Mouse (Mus musculus) cerebellum, adult 11-12 months (tissue): ENCODE results near the gene Olfr106-ps.

Source experiments
- DNase-seq: peaks from one replicate; pipeline ENCODE4 v3.0.0; 2022

Gene Olfr106-ps

GRCm38 (mm10) chr17:37390093-37390492, at the start of gene Olfr106-ps:
Gene Olfr106-ps (plus strand): TSS chr17:37390393.
- no peak for DNase-seq

GRCm38 (mm10) chr17:37359282-37359681, 30.9 kb upstream of the Olfr106-ps start, which contains the start of gene Olfr104-ps:
Gene Olfr104-ps (plus strand): TSS chr17:37359582.
- DNase-seq, result no peak

GRCm38 (mm10) chr17:37378733-37379132, 11.5 kb upstream of the Olfr106-ps start, which contains the start of gene Olfr105-ps:
Gene Olfr105-ps (plus strand): TSS chr17:37379033.
- no peak for DNase-seq

GRCm38 (mm10) chr17:37398926-37399325, 8.7 kb downstream of the Olfr106-ps start, which contains the start of gene Olfr107:
Gene Olfr107 (plus strand): TSS chr17:37399226.
- DNase-seq, result no peak

- no peak for DNase-seq
Observed at GRCm38 (mm10) chr17:37413380-37413779, 23.2 kb downstream of the Olfr106-ps start.

- no peak for DNase-seq
Observed at GRCm38 (mm10) chr17:37445180-37445579, 55.0 kb downstream of the Olfr106-ps start, which contains the start of gene Olfr108. Gene Olfr108 (plus strand): TSS chr17:37445480.
